Mouse (Mus musculus): Measurements from ENCODE around the gene Nrip3. TPM values are rescaled to one million over a fixed set of nuclear protein-coding genes. Genes with fewer than 3 reads are reported as not detected.

Gene Nrip3
- polyA plus RNA-seq, 1 experiment from 2014 or later: 8.4 TPM

DNA sequence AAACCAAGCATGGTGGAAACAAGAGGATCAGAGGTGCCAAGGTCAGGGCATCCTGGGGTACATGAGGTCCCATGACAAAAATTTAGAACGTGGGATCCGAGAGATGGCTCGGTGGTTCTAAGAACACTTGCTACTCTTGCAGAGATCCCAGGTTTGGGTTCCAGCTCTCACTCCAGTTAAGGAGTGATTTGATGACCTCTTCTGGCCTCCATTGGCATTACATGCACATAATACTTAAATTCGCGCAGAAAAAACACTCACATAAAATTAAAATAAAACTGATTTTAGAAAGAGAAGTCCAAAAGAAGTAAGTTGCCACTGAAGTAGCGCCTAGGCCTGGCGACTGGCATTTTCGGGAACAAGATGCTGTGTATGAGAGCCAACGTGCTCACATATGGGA lies 62.5 kb downstream of the Nrip3 start:
- WGBS: 68% methylated on average over 9 of the region's 9 CpGs
- H3K27me3 ChIP-seq (replicated peaks): no peaks in the 10 kb centered on the region
- H3K9ac ChIP-seq: no peak overlapping the region
- H3K4me3 ChIP-seq: no peak overlapping the region
- no peaks in the 10 kb centered on the region for H3K4me1 ChIP-seq
- H3K36me3 ChIP-seq (replicated peaks): no peaks in the 10 kb centered on the region
- no peak overlapping the region for H3K27ac ChIP-seq
- no peak for ATAC-seq (replicated peaks)
- no peak overlapping the region for H3K4me2 ChIP-seq
- H3K9me3 ChIP-seq: no peaks in the 10 kb centered on the region

DNA sequence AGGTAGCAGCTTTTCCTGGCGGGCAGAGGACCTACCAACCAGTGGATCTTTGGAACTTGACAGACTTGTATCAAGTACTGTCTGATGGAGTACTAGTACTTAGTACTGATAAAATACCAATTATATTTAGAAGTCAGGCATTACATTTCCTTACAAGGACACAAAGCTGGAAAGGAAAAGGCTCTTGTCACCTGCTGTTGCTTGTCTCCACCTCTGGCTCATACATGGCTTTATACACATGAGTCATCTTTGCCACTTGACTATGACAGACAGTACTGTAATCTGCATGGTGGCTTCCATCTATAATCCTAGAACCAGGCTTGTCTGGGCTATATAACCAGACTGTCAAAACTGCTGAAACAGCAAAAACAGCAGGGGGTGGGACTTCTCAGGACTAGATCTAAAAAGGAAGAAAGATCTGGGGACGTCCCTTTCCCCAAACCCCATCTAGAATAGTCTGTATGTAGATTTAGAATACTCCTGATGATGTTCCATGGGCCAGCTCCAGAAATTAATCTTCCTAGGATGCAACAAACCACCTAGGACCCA lies 68.3 kb downstream of the Nrip3 start:
- no peak overlapping the region for H3K27ac ChIP-seq
- no peak for ATAC-seq (replicated peaks)
- WGBS: 87% methylated on average over 2 of the region's 2 CpGs
- H3K36me3 ChIP-seq (replicated peaks): peaks cover 3% of the 10 kb centered on the region; the same call in 1 of the 2 replicates
- H3K27me3 ChIP-seq (replicated peaks): no peaks in the 10 kb centered on the region
- H3K4me3 ChIP-seq: no peak overlapping the region
- no peak overlapping the region for H3K4me2 ChIP-seq
- no peaks in the 10 kb centered on the region for H3K4me1 ChIP-seq
- no peak overlapping the region for H3K9ac ChIP-seq
- H3K9me3 ChIP-seq: no peaks in the 10 kb centered on the region

- H3K4me3 ChIP-seq: no peak overlapping the region
- WGBS: 92% methylated on average over 7 of the region's 7 CpGs
- no peaks in the 10 kb centered on the region for H3K4me1 ChIP-seq
- no peak overlapping the region for H3K27ac ChIP-seq
- H3K36me3 ChIP-seq (replicated peaks): peaks cover 3% of the 10 kb centered on the region; the same call in 1 of the 2 replicates
- no peak for ATAC-seq (replicated peaks)
- H3K27me3 ChIP-seq (replicated peaks): no peaks in the 10 kb centered on the region
- H3K4me2 ChIP-seq: no peak overlapping the region
- no peak overlapping the region for H3K9ac ChIP-seq
- H3K9me3 ChIP-seq: no peaks in the 10 kb centered on the region
Observed at GRCm38 (mm10) chr7:109712198-109712597, 69.6 kb downstream of the Nrip3 start.

DNA sequence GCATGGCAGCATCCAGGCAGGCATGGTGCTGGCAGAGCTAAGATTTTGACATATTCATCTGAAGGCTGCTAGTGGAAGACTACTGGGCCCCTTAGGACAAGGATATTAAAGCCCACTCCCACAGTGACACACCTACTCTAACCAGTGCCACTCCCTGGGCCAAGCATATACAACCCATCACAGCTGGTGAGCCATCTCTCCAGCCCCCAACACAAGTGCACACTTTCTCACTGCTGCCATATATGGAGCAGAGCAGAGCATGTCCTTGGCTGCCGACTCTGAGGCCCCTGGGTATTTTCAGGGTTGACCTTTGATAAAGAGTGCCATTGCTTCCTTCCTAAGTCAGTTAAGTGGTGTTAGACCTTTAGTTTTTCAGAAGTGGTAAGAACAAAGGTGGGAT lies 71.8 kb downstream of the Nrip3 start:
- Histone ChIP-seq H3K27me3 (replicated peaks) (no peaks in the 10 kb centered on the region), H3K4me1 (no peaks in the 10 kb centered on the region), H3K36me3 (replicated peaks) (peaks cover 3% of the 10 kb centered on the region; the same call in 1 of the 2 replicates), H3K9me3 (no peaks in the 10 kb centered on the region), H3K4me3 (no peak overlapping the region), H3K9ac (no peak overlapping the region), H3K27ac (no peak overlapping the region), H3K4me2 (no peak overlapping the region)
- 81% methylated on average over 1 of the region's 1 CpGs for WGBS
- ATAC-seq (replicated peaks): no peak

- Histone ChIP-seq H3K9me3 (no peaks in the 10 kb centered on the region), H3K4me3 (no peak overlapping the region), H3K27me3 (replicated peaks) (no peaks in the 10 kb centered on the region), H3K36me3 (replicated peaks) (peaks cover 3% of the 10 kb centered on the region; the same call in 1 of the 2 replicates), H3K4me1 (peaks cover 5% of the 10 kb centered on the region; the same call in 1 of the 2 replicates), H3K27ac (no peak overlapping the region), H3K4me2 (no peak overlapping the region), H3K9ac (no peak overlapping the region)
- ATAC-seq (replicated peaks): no peak
- 87% methylated on average over 3 of the region's 3 CpGs for WGBS
Observed at GRCm38 (mm10) chr7:109708961-109709382, 72.9 kb downstream of the Nrip3 start.

Other genes with a start within 250 kb of the Nrip3 start
- gene St5, start 78.4 kb downstream of the Nrip3 start, polyA plus RNA-seq (2015; fragmentation: Nextera tagmentation; extraction: Ambion mirVana): 19.4 and 19.7 TPM in 2 replicates
- 13.1 and 16.1 TPM in 2 replicates for gene Akip1, start 78.3 kb downstream of the Nrip3 start, polyA plus RNA-seq (2015; fragmentation: Nextera tagmentation; extraction: Ambion mirVana)
- 0.20 and 0.23 TPM in 2 replicates for gene BC051019, start 58.2 kb downstream of the Nrip3 start, polyA plus RNA-seq (2015; fragmentation: Nextera tagmentation; extraction: Ambion mirVana)
- 0.26 and 0.34 TPM in 2 replicates for gene Ascl3, start 50.3 kb downstream of the Nrip3 start, polyA plus RNA-seq (2015; fragmentation: Nextera tagmentation; extraction: Ambion mirVana)
- gene Tmem9b, start 29.1 kb downstream of the Nrip3 start, polyA plus RNA-seq (2015; fragmentation: Nextera tagmentation; extraction: Ambion mirVana): 116 and 121 TPM in 2 replicates
- 1.7 and 2.2 TPM in 2 replicates for gene Scube2, start 83.7 kb upstream of the Nrip3 start, polyA plus RNA-seq (2015; fragmentation: Nextera tagmentation; extraction: Ambion mirVana)
- 41.7 and 46.2 TPM in 2 replicates for gene Dennd5a, start 178.4 kb upstream of the Nrip3 start, polyA plus RNA-seq (2015; fragmentation: Nextera tagmentation; extraction: Ambion mirVana)
- gene Tmem41b, start 204.9 kb upstream of the Nrip3 start, polyA plus RNA-seq (2015; fragmentation: Nextera tagmentation; extraction: Ambion mirVana): 58.1 and 63.1 TPM in 2 replicates
- 40.3 and 43.1 TPM in 2 replicates for gene Ipo7, start 236.2 kb upstream of the Nrip3 start, polyA plus RNA-seq (2015; fragmentation: Nextera tagmentation; extraction: Ambion mirVana)

Data from midbrain, embryonic 15.5 days (tissue).